In the genomic region with DNA sequence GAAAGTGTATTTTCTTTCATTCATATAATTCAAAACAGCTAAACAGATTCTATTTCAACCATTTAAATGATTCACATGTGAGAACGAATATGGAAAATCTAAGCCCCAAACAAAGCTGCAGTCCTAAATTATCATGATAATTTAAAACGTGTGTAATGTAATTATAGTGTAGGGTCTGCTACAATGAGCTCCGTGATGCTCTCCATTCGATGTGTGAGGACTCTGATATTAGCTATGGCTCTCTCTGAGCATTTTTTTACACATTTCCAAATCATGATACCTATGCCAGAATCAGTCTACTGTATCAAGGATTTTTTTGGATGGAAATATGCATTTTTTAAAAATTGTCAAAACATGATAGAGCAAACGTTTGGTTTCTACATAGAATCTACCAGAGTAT, we compare ENCODE assay signal across 33 mouse cellular contexts.
"Had no signal": no experiment of that assay in that cellular context is flagged by ENCODE, and none has a peak within 500 bp of the region (broad histone marks: within the 10 kb centered on the region; RNA-seq: fewer than 3 reads in every experiment).

No protein-coding gene starts in this region.

- DNase-seq: left cerebral cortex, postnatal 4 days; liver; liver, embryonic 13.5 days; liver, postnatal 0 days; lung, adult 18-20 months; lung, adult 2 months; lung, embryonic 14.5 days; lung, postnatal 10 days; lung, postnatal 14 days; lung, postnatal 36 days; lung, postnatal 4 days; midbrain, embryonic 14.5 days had no signal

- H3K9ac ChIP-seq: limb, embryonic 12.5 days; limb, embryonic 13.5 days; limb, embryonic 15.5 days; liver, embryonic 12.5 days; liver, embryonic 13.5 days; liver, embryonic 14.5 days; liver, embryonic 15.5 days; liver, postnatal 0 days; lung, embryonic 14.5 days; lung, embryonic 15.5 days; midbrain, embryonic 12.5 days; midbrain, embryonic 13.5 days; midbrain, embryonic 15.5 days; neural tube, embryonic 12.5 days; neural tube, embryonic 13.5 days had no signal

- H3K36me3 ChIP-seq: limb, embryonic 10.5 days; limb, embryonic 12.5 days; limb, embryonic 13.5 days; limb, embryonic 15.5 days; liver, embryonic 12.5 days; liver, embryonic 13.5 days; liver, embryonic 15.5 days; lung, embryonic 15.5 days; midbrain, embryonic 10.5 days; midbrain, embryonic 12.5 days; midbrain, embryonic 13.5 days; midbrain, embryonic 15.5 days; neural tube, embryonic 12.5 days; neural tube, embryonic 13.5 days had no signal

- H3K4me2 ChIP-seq: limb, embryonic 12.5 days; limb, embryonic 13.5 days; limb, embryonic 15.5 days; liver, embryonic 11.5 days; liver, embryonic 12.5 days; liver, embryonic 13.5 days; liver, embryonic 15.5 days; lung, embryonic 14.5 days; lung, embryonic 15.5 days; midbrain, embryonic 11.5 days; midbrain, embryonic 12.5 days; midbrain, embryonic 13.5 days; midbrain, embryonic 15.5 days; neural tube, embryonic 12.5 days; neural tube, embryonic 13.5 days had no signal

- ATAC-seq: liver, embryonic 12.5 days; liver, postnatal 0 days; lung, postnatal 0 days; midbrain, embryonic 13.5 days; midbrain, embryonic 15.5 days; midbrain, embryonic 16.5 days had no signal

- H3K4me1 ChIP-seq: limb, embryonic 12.5 days; limb, embryonic 13.5 days; limb, embryonic 15.5 days; liver, embryonic 12.5 days; liver, embryonic 13.5 days; liver, embryonic 15.5 days; lung, embryonic 15.5 days; megakaryocyte, embryonic 14.5 days; midbrain, embryonic 10.5 days; midbrain, embryonic 12.5 days; midbrain, embryonic 13.5 days; midbrain, embryonic 15.5 days; neural tube, embryonic 12.5 days; neural tube, embryonic 13.5 days had no signal

- H3K9me3 ChIP-seq: limb, embryonic 10.5 days; limb, embryonic 12.5 days; limb, embryonic 13.5 days; limb, embryonic 15.5 days; liver, embryonic 12.5 days; liver, embryonic 13.5 days; liver, embryonic 15.5 days; lung, embryonic 15.5 days; midbrain, embryonic 10.5 days; midbrain, embryonic 12.5 days; midbrain, embryonic 13.5 days; midbrain, embryonic 15.5 days; neural tube, embryonic 12.5 days; neural tube, embryonic 13.5 days had no signal

- H3K4me3 ChIP-seq: limb, embryonic 10.5 days; limb, embryonic 12.5 days; limb, embryonic 13.5 days; limb, embryonic 15.5 days; liver, embryonic 12.5 days; liver, embryonic 13.5 days; liver, embryonic 15.5 days; lung, embryonic 15.5 days; megakaryocyte, embryonic 14.5 days; midbrain, embryonic 10.5 days; midbrain, embryonic 12.5 days; midbrain, embryonic 13.5 days; midbrain, embryonic 15.5 days; myocyte; neural tube, embryonic 12.5 days; neural tube, embryonic 13.5 days had no signal

- H3K27ac ChIP-seq: limb, embryonic 10.5 days; limb, embryonic 12.5 days; limb, embryonic 13.5 days; limb, embryonic 15.5 days; liver, embryonic 12.5 days; liver, embryonic 13.5 days; liver, embryonic 14.5 days; liver, embryonic 15.5 days; lung, embryonic 15.5 days; macrophage; midbrain, embryonic 10.5 days; midbrain, embryonic 12.5 days; midbrain, embryonic 13.5 days; midbrain, embryonic 15.5 days; neural tube, embryonic 12.5 days; neural tube, embryonic 13.5 days had no signal

- H3K27me3 ChIP-seq: limb, embryonic 12.5 days; limb, embryonic 13.5 days; limb, embryonic 15.5 days; liver, embryonic 12.5 days; liver, embryonic 13.5 days; liver, embryonic 15.5 days; lung, embryonic 15.5 days; megakaryocyte, embryonic 14.5 days; midbrain, embryonic 12.5 days; midbrain, embryonic 13.5 days; midbrain, embryonic 15.5 days; neural tube, embryonic 12.5 days; neural tube, embryonic 13.5 days had no signal
